Mouse (Mus musculus) stomach, embryonic 14.5 days (tissue): ENCODE data around the gene Msrb3. TPM values are rescaled to one million over a fixed set of nuclear protein-coding genes. Genes with fewer than 3 reads are reported as not detected.

Source experiments
- ATAC-seq: fragments of 200-750 bp; cut with Nextera tagmentation; 2 replicates; pipeline ENCODE4 v1.8.0; 2017; ENCODE audit warnings: low read depth, moderate TSS enrichment; ENCODE audit not compliant: insufficient number of reproducible peaks, insufficient read depth, low FRiP score
- H3K27ac ChIP-seq: fragments of 300-500 bp; sonication (generic); 2 replicates; pipeline ENCODE4 v1.5.1; 2014; ENCODE audit warnings: mild to moderate bottlenecking, low read length, moderate library complexity, mixed read lengths
- H3K27me3 ChIP-seq: fragments of 300-500 bp; sonication (generic); 2 replicates; pipeline ENCODE4 v1.6.1; 2014; ENCODE audit warnings: low read length, control low read depth, mixed read lengths; ENCODE audit not compliant: control insufficient read depth, insufficient read depth
- H3K36me3 ChIP-seq: fragments of 300-500 bp; sonication (generic); 2 replicates; pipeline ENCODE4 v1.6.1; 2014; ENCODE audit warnings: mild to moderate bottlenecking, control low read depth, low read length, moderate library complexity, mixed read lengths; ENCODE audit not compliant: control insufficient read depth, insufficient read depth
- H3K4me1 ChIP-seq: fragments of 300-500 bp; sonication (generic); 2 replicates; pipeline ENCODE4 v1.6.1; 2014; ENCODE audit warnings: low read length, control low read depth, mixed read lengths; ENCODE audit not compliant: control insufficient read depth, insufficient read depth
- H3K4me2 ChIP-seq: fragments of 300-500 bp; sonication (generic); replicated peaks from 2 replicates; pipeline ENCODE4 v1.6.1; 2014; ENCODE audit warnings: low read depth, low read length, control low read depth
- H3K4me3 ChIP-seq: fragments of 300-500 bp; sonication (generic); 2 replicates; pipeline ENCODE4 v1.5.1; 2014; ENCODE audit warnings: low read depth, low read length, control low read depth
- H3K9ac ChIP-seq: fragments of 300-500 bp; sonication (generic); replicated peaks from 2 replicates; pipeline ENCODE4 v1.6.1; 2014; ENCODE audit warnings: low read depth, mild to moderate bottlenecking, control low read depth, low read length, moderate library complexity, mixed read lengths
- H3K9me3 ChIP-seq: fragments of 300-500 bp; sonication (generic); 2 replicates; pipeline ENCODE4 v1.6.1; 2016; ENCODE audit warnings: low read depth, low read length, control low read depth; ENCODE audit not compliant: control insufficient read depth
- WGBS: fragments of 180-500 bp; shearing (Covaris S2); extraction: QIAGEN DNeasy Blood & Tissue Kit; methylation state at CpG from one replicate; pipeline ENCODE4 v1.1.7; 2014; 5-methylcytosine and 5-hydroxymethylcytosine counted together
- polyA plus RNA-seq: library from polyadenylated mRNA; unstranded; fragments of >200 nt; fragmentation: Nextera tagmentation; extraction: Ambion mirVana; gene quantifications from 2 replicates; pipeline ENCODE4 v1.2.1, GENCODE M21; 2014

Msrb3 gene
- polyA plus RNA-seq, 1 experiment from 2014 or later: 33.3 TPM

DNA sequence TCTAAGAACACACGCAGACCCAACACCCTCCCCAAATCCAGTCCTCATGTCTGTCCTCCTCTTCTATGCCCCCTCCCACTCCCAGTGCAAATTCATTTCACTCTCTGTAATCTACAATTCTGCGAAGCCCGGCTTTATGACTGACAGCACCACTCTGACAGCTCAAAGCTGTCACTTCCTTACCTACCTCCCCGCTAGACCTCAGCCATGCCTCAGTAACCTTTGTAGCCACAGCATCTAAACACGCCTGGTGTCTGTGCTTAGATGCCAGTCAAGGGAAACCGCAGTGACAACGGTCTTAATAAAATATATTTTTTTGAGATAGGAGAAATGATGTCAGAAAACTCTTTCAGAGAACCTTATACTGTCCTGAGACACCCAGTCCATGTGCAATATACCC lies 72.5 kb downstream of the Msrb3 start:
- 78% methylated on average over 7 of the region's 7 CpGs for WGBS
- Histone ChIP-seq H3K36me3 (no peaks in the 10 kb centered on the region), H3K4me2 (no peak overlapping the region), H3K9me3 (no peaks in the 10 kb centered on the region), H3K27me3 (no peaks in the 10 kb centered on the region), H3K4me3 (no peak overlapping the region), H3K9ac (no peak overlapping the region), H3K27ac (no peak overlapping the region), H3K4me1 (peaks cover 9% of the 10 kb centered on the region; the same call in 1 of the 2 replicates)
- ATAC-seq: no peak

DNA sequence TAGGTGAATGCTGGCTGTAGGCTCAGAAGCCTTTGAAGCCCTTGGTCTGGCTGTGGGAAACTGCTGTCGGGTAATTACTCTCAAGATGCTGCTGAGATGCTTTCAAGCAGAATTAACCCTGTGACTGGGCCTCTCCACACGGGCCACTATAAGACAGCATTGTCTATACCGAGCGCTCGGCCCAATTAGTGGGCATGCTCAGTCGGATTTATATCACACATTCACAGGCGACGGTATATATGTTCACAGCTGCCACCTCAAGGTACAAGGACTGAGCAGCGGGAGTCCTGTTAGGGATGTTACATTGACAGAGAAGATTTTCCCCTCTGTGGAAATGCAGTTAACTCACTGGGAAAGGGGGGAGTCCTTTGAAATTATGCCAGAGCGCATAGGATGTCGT lies 73.3 kb downstream of the Msrb3 start:
- H3K27me3 ChIP-seq: no peaks in the 10 kb centered on the region
- no peak overlapping the region for H3K4me2 ChIP-seq
- no peak overlapping the region for H3K9ac ChIP-seq
- WGBS: 58% methylated on average over 11 of the region's 11 CpGs
- no peak overlapping the region for H3K27ac ChIP-seq
- no peaks in the 10 kb centered on the region for H3K36me3 ChIP-seq
- H3K9me3 ChIP-seq: no peaks in the 10 kb centered on the region
- H3K4me3 ChIP-seq: no peak overlapping the region
- no peak for ATAC-seq
- H3K4me1 ChIP-seq: peaks cover 11% of the 10 kb centered on the region; the same call in 1 of the 2 replicates

DNA sequence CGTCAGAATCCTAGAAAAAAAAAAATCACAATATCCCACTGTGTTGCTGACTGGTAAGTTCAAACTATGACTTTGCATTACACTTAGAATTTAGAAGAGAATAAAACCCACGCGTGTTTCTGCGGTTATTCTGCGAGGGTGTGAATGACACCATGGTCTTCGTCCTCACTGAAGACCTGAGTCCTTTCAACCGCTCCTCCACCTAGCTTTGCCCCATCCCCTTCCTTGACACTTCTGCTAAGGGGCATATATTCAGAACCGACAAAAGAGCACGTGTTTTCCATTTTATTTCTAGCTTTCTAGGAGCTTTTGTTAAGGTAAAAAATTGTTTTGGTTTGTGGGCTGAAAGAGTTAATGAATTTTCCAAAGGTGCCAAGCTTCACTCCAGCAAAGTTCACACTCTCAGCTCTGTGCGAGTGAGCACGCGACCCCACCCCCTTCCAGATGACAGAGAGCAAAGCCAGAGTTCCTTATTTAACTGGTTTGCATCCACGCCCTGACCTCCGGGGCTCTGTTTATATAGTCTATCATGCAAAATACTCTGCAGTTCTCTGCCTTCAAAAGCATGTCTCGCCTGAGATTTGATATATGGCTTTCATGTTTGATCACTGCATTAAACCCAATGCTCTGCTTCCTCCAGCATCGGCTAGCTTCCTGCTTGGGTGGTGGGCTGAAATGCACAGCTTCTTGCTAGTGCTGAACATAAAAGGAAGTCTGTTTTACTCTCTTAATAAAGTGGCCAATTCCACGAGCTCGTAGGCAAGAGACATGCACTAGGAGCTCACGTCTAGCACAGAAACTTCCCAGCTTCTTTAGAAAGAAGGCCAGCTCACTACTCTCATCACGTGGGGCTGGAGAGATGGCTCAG lies 77.2 kb downstream of the Msrb3 start:
- H3K27ac ChIP-seq: peak overlapping the region; percentile 70; the same call in 1 of the 2 replicates
- WGBS: 11% methylated on average over 20 of the region's 20 CpGs
- peak; percentile 89 for ATAC-seq

DNA sequence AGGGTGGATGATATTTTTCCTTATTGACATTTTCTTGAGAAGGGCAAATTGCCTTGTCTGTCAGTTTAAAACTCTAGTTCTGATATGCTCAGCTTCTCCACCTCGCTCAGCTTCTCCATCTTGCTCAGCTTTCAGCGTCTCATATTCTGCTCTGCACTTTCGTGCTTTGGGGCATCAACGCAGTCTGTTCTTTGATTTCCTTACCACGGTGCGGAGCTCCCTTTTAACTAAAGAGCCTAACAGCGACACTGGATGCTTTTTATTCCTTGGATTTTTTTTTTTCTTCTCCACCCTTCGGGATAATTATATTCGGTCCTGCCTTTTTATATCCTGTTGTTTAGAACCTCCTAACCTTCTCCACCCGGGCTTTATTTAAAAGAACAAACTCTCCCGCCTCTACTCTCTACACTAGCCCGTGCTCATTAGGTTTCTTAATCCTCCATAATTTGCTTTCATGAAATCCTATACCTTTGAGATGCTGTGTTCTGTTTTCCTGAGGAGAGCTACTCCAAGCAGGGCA lies 78.1 kb downstream of the Msrb3 start:
- Histone ChIP-seq H3K4me1 (peaks cover 16% of the 10 kb centered on the region), H3K4me3 (no peak overlapping the region), H3K36me3 (no peaks in the 10 kb centered on the region), H3K27ac (peak overlapping the region; percentile 70; the same call in 1 of the 2 replicates), H3K9me3 (no peaks in the 10 kb centered on the region), H3K27me3 (no peaks in the 10 kb centered on the region), H3K9ac (no peak overlapping the region), H3K4me2 (no peak overlapping the region)
- WGBS: 48% methylated on average over 12 of the region's 12 CpGs
- ATAC-seq: no peak

More for the DNA sequence above, 77.2 kb downstream of the Msrb3 start:
- H3K9ac ChIP-seq: no peak overlapping the region
- peaks cover 13% of the 10 kb centered on the region for H3K4me1 ChIP-seq
- H3K4me2 ChIP-seq: peak overlapping the region; percentile 28
- H3K9me3 ChIP-seq: no peaks in the 10 kb centered on the region
- no peaks in the 10 kb centered on the region for H3K36me3 ChIP-seq
- H3K27me3 ChIP-seq: no peaks in the 10 kb centered on the region
- H3K4me3 ChIP-seq: no peak overlapping the region

DNA sequence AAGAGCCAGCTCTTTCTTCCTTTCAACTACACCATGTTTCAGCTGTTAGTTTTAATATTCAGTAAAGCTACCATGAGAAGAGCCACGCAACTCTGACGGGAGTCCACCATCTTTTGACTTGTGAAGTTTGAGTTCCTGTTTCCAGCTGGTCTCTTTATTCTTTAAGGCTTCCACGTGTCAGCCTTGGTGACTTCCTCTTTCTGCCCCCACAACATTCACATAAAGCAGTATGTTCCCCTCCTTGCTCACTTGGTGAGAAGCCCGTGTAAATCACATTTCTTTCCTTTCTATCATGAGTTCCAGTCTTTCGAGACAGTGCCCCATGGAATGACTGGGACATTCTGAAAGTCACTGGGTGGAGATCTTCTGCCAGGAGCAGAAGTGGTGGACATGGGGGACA lies 83.6 kb downstream of the Msrb3 start:
- no peaks in the 10 kb centered on the region for H3K9me3 ChIP-seq
- no peak overlapping the region for H3K9ac ChIP-seq
- no peaks in the 10 kb centered on the region for H3K27me3 ChIP-seq
- no peak overlapping the region for H3K4me3 ChIP-seq
- no peak overlapping the region for H3K4me2 ChIP-seq
- peaks cover 32% of the 10 kb centered on the region for H3K4me1 ChIP-seq
- no peaks in the 10 kb centered on the region for H3K36me3 ChIP-seq
- no peak overlapping the region for H3K27ac ChIP-seq
- no peak for ATAC-seq
- 71% methylated on average over 5 of the region's 5 CpGs for WGBS

DNA sequence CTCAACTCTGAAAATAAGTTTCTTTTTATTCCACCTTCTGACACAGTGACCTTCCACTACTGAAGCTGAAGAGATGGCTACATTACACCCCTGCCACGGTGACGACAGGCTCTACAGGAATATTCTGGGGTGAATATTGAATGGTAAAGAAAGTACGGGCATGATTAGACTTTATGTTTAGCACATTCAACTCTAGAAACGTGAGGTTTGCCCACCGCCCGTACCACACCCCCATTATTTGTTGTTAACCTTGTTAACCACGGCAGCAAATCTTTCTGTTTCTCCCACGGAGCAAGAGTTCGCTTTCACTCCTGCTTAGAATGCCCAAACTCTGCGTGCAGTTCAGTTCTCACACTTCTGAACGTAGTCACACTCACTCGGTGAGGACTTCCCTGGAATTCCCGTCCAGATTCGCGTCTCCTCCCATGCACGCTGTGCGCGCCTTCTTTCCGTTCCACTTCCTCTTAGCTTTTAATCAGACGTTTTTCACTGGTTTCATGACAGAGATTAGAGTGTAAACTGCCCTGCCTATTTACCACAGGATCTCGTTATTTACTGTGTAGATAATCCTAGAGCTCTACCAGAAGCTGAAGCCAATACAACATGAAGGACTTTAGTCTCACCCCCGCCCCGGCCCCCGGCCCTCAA lies 87.0 kb downstream of the Msrb3 start:
- Histone ChIP-seq H3K4me2 (peak overlapping the region; percentile 42), H3K9me3 (no peaks in the 10 kb centered on the region), H3K4me3 (peak overlapping the region; percentile 6), H3K9ac (no peak overlapping the region; the same call in 1 of the 2 replicates), H3K4me1 (peaks cover 47% of the 10 kb centered on the region), H3K27me3 (no peaks in the 10 kb centered on the region), H3K36me3 (no peaks in the 10 kb centered on the region), H3K27ac (peak overlapping the region; percentile 92)
- 17% methylated on average over 24 of the region's 24 CpGs for WGBS
- no peak for ATAC-seq

DNA sequence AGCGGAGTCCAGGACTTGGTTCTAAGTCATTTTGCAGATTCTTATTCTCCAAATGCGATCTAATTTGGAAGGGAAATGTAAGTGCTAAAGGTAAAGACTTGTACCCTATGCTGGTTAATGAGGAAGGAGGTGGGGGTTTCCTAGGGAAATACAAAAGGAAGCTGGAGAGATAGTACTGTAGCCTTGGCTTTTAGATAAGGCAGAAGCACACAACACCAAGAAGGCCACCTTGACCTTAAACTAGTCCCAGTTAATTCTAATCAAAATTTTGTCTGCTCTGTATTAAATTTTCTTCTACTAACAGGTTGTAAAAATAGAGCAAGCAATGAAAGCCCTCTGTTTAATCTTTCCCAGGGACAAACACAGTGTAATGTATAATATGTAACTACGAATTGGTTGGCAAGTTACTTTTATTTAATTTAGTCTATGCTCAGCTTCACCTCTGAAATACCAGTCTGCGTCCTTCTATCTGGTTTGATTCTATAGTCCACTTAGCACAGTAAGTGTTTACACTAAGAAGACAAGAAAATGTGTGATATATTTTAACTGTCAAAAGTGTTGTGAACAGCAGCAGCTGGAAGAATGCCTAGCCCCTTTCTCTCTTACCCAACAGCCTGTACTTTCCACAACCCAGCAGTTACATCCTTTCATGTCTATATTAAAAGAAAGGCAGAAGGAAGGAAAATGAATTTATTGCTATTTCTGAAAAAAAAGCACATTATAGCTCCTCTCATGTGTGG lies 87.9 kb downstream of the Msrb3 start:
- peaks cover 41% of the 10 kb centered on the region for H3K4me1 ChIP-seq

DNA sequence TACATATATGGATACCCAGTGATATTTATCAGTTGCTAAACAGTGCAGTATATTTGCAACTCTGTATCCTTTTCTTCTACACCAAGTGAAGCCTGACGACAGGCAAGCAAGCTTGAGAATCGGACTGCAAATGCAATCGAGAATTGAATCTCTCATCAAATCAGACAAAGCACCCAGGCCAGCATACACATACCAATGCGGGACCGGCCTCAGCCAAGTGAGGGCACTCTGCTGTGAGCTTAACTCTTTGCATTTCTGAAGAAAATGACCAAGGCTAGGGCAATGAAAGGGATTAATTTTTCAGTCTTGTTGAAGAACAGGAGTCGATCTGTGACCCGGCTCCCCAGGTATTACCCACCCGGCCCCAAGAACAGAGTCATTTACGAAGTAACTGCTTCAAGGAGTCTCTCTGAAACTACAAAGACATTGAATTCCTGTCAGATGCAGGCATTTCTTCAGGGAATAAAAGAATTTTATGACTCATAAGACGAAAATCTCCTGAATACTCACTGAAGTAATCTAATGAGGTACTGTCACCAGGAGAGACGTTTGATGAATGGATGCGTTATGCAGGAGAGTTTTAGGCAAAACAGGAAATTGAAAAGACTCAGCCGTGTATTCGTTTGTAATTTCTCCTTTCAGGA lies 88.7 kb downstream of the Msrb3 start:
- Histone ChIP-seq H3K27me3 (no peaks in the 10 kb centered on the region), H3K27ac (peak overlapping the region; percentile 92), H3K36me3 (no peaks in the 10 kb centered on the region), H3K4me1 (peaks cover 41% of the 10 kb centered on the region), H3K9ac (no peak overlapping the region), H3K4me3 (no peak overlapping the region), H3K9me3 (no peaks in the 10 kb centered on the region), H3K4me2 (no peak overlapping the region)
- no peak for ATAC-seq
- WGBS: 16% methylated on average over 14 of the region's 14 CpGs

More for the DNA sequence above, 87.9 kb downstream of the Msrb3 start:
- no peak overlapping the region for H3K4me3 ChIP-seq
- H3K9ac ChIP-seq: no peak overlapping the region
- H3K27me3 ChIP-seq: no peaks in the 10 kb centered on the region
- peak; percentile 68; the same call in 1 of the 2 replicates for ATAC-seq
- H3K36me3 ChIP-seq: no peaks in the 10 kb centered on the region
- H3K27ac ChIP-seq: peak overlapping the region; percentile 92
- H3K9me3 ChIP-seq: no peaks in the 10 kb centered on the region
- WGBS: 30% methylated on average over 4 of the region's 4 CpGs
- H3K4me2 ChIP-seq: peak overlapping the region; percentile 42
